Mouse (Mus musculus) liver, embryonic 14.5 days (tissue): ENCODE measurements around the gene Rhno1.

ENCODE experiments used
- CTCF ChIP-seq: IDR thresholded peaks from 2 replicates; pipeline ENCODE4 v1.5.1; 2016; ENCODE audit warnings: antibody characterized with exemption, low read depth, control low read depth
- EP300 ChIP-seq: IDR thresholded peaks from 2 replicates; pipeline ENCODE4 v1.6.1; 2016; ENCODE audit warnings: antibody characterized with exemption, low read depth

- no peak for TF ChIP-seq CTCF
- no peak for TF ChIP-seq EP300
These were observed 47.9 kb downstream of the Rhno1 start for GRCm38 (mm10) chr6:128314796-128315195.
